Mouse (Mus musculus): Measurements from ENCODE around the gene Zfp3. TPM values are rescaled to one million over a fixed set of nuclear protein-coding genes. Genes with fewer than 3 reads are reported as not detected.

The Zfp3 gene
- polyA plus RNA-seq, 1 experiment from 2014 or later = 7.9 TPM

DNA sequence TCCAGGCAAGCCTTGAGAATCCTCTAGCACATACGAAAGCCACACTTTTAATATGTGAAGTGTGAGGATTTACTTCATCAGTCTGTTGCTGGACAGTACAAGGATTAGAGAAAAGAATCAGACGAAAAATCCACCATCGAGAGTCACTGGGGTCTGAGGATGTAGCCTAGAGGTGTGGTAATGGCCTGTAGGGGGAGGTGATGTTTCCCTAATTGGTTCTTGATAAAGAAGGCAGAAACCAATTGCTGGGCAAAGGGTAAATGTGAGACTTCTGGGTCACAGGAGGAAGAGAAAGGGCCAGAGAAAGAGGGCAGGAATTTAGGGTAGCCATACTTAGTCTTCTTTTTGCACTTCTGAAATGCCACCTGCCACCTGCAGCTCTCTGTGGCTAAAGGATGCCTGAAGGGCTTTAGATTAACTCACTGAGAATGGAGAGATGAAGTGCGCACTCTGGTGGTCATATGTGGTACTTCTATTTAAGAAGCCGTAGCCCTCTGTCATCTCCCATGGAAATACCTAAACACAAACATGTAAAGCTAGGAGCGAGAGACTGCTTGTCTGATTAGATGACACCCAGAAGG is 51.6 kb downstream of the Zfp3 start:
- ATAC-seq (no peak), DNase-seq (ENCODE audit: low read depth, low spot score) (peak; percentile 31)
- no peaks in the 10 kb centered on the region for H3K27me3 ChIP-seq
- ChIA-PET POLR2A (no interaction called here), CTCF (interaction anchor here (0.7 to 3.3 kb wide), 10 partner anchors 9 to 77 kb away, joined by 3 to 21 read pairs (median 5); no protein-coding TSS in a partner anchor)
- in situ Hi-C loops (cut with MboI; ENCODE audit: low pct_unique_long_range_greater_than_20kb) = no loop called here
- TF ChIP-seq CTCF (IDR thresholded peaks at IDR 0.05) = peak; percentile 77

- no peak for TF ChIP-seq CTCF (IDR thresholded peaks at IDR 0.05)
- no peaks in the 10 kb centered on the region for H3K27me3 ChIP-seq
- in situ Hi-C loops (cut with MboI; ENCODE audit: low pct_unique_long_range_greater_than_20kb) = no loop called here
- CTCF ChIA-PET = interaction anchor here (0.6 to 3.3 kb wide), 6 partner anchors 8 to 108 kb away, joined by 3 to 21 read pairs (median 4); no protein-coding TSS in a partner anchor
- POLR2A ChIA-PET = interaction anchor here (0.6 kb wide), 2 partner anchors 84 to 432 kb away, joined by 4 to 5 read pairs; no protein-coding TSS in a partner anchor
- no peak for ATAC-seq
- DNase-seq (ENCODE audit: low read depth, low spot score) = no peak
Observed at GRCm38 (mm10) chr11:70816770-70817169, 52.8 kb downstream of the Zfp3 start.

DNA sequence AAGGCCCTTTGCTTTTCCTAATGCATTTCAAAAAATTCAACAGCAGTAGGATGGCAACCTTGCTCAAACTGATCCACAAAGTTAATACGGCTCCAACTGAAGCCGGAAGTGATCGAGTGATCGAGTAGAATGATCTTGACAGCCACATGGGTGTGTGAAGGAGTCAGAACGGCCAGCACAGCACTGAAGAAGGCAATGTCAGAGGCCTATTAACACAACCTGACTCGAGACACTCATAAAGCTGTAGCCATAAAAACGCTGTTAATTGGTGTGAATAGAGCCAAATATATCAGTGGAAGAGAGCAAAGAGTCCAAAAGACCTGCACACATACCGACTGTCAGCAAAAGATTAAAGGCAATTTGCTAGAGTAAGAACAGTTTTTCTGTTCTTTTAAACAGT is 56.1 kb downstream of the Zfp3 start:
- ATAC-seq (no peak), DNase-seq (ENCODE audit: low read depth, low spot score) (no peak)
- ChIA-PET POLR2A (no interaction called here), CTCF (no interaction called here)
- no peak for TF ChIP-seq CTCF (IDR thresholded peaks at IDR 0.05)
- H3K27me3 ChIP-seq = no peaks in the 10 kb centered on the region
- in situ Hi-C loops (cut with MboI; ENCODE audit: low pct_unique_long_range_greater_than_20kb) = no loop called here

- no peak for TF ChIP-seq CTCF (IDR thresholded peaks at IDR 0.05)
- DNase-seq (ENCODE audit: low read depth, low spot score) (no peak), ATAC-seq (peak; percentile 69)
- no peaks in the 10 kb centered on the region for H3K27me3 ChIP-seq
- ChIA-PET CTCF (interaction anchor here (0.6 to 1.9 kb wide), 2 partner anchors 12 to 45 kb away, joined by 3 to 6 read pairs; no protein-coding TSS in a partner anchor), POLR2A (no interaction called here)
- in situ Hi-C loops (cut with MboI; ENCODE audit: low pct_unique_long_range_greater_than_20kb) = no loop called here
Observed at GRCm38 (mm10) chr11:70821728-70822591, 58.0 kb downstream of the Zfp3 start.

Other genes starting within 250 kb of the Zfp3 start
- gene Vmo1, start 249.6 kb upstream of the Zfp3 start, polyA plus RNA-seq (2021) = not detected
- not detected for gene Gltpd2, start 245.0 kb upstream of the Zfp3 start, polyA plus RNA-seq (2021)
- 323 TPM for gene Psmb6, start 238.8 kb upstream of the Zfp3 start, polyA plus RNA-seq (2021)
- not detected for gene Gm40193, start 231.3 kb upstream of the Zfp3 start, polyA plus RNA-seq (2021)
- gene Pld2, start 224.1 kb upstream of the Zfp3 start, polyA plus RNA-seq (2021) = 13.8 TPM
- gene Mink1, start 201.3 kb upstream of the Zfp3 start, polyA plus RNA-seq (2021) = 63.2 TPM
- gene 4930544D05Rik, start 148.4 kb upstream of the Zfp3 start, polyA plus RNA-seq (2021) = not detected
- gene Chrne, start 145.0 kb upstream of the Zfp3 start, polyA plus RNA-seq (2021) = not detected
- gene Gp1ba, start 125.1 kb upstream of the Zfp3 start, polyA plus RNA-seq (2021) = 0.39 TPM
- 37.0 TPM for gene Rnf167, start 117.0 kb upstream of the Zfp3 start, polyA plus RNA-seq (2021)
- 152 TPM for gene Slc25a11, start 116.7 kb upstream of the Zfp3 start, polyA plus RNA-seq (2021)
- 1,032 TPM for gene Pfn1, start 109.6 kb upstream of the Zfp3 start, polyA plus RNA-seq (2021)
- gene Eno3, start 107.0 kb upstream of the Zfp3 start, polyA plus RNA-seq (2021) = 16.2 TPM
- 155 TPM for gene Spag7, start 94.8 kb upstream of the Zfp3 start, polyA plus RNA-seq (2021)
- gene Camta2, start 76.1 kb upstream of the Zfp3 start, polyA plus RNA-seq (2021) = 22.2 TPM
- 2.5 TPM for gene Inca1, start 64.1 kb upstream of the Zfp3 start, polyA plus RNA-seq (2021)
- gene Kif1c, start 63.7 kb upstream of the Zfp3 start, polyA plus RNA-seq (2021) = 126 TPM
- 0.05 TPM for gene Scimp, start 48.4 kb downstream of the Zfp3 start, polyA plus RNA-seq (2021)
- 48.8 TPM for gene Rabep1, start 80.6 kb downstream of the Zfp3 start, polyA plus RNA-seq (2021)
- 128 TPM for gene Nup88, start 205.8 kb downstream of the Zfp3 start, polyA plus RNA-seq (2021)
- 51.8 TPM for gene Rpain, start 206.0 kb downstream of the Zfp3 start, polyA plus RNA-seq (2021)
- gene C1qbp, start 218.8 kb downstream of the Zfp3 start, polyA plus RNA-seq (2021) = 248 TPM
- 20.9 TPM for gene Dhx33, start 240.2 kb downstream of the Zfp3 start, polyA plus RNA-seq (2021)

Measured in Patski (cell line).